Mouse (Mus musculus) liver, postnatal 0 days (tissue): Measurements from ENCODE around the gene Ankrd13b.

Experiments
- CTCF ChIP-seq: sonication (generic); IDR thresholded peaks from 2 replicates; pipeline ENCODE4 v1.5.1; 2016; ENCODE audit warnings: antibody characterized with exemption, low read depth
- EP300 ChIP-seq: IDR thresholded peaks from 2 replicates; pipeline ENCODE4 v1.6.1; 2016; ENCODE audit warnings: antibody characterized with exemption, low read depth, mild to moderate bottlenecking

- no peak for TF ChIP-seq CTCF
- no peak for TF ChIP-seq EP300
Measured at GRCm38 (mm10) chr11:77483043-77483442, 6.4 kb downstream of the Ankrd13b start.
